Mouse (Mus musculus) C2C12 (cell line): Measurements from ENCODE around the gene Endog.

Source experiments
- CTCF ChIP-seq: IDR thresholded peaks from one replicate; pipeline ENCODE4 v1.5.1; 2011; ENCODE audit not compliant: control insufficient read depth, insufficient read depth, insufficient read length
- MAX ChIP-seq: IDR thresholded peaks from one replicate; pipeline ENCODE4 v1.6.1; 2011; ENCODE audit warnings: mild to moderate bottlenecking, control low read depth
- USF1 ChIP-seq: IDR thresholded peaks from one replicate; pipeline ENCODE4 v1.6.1; 2011; ENCODE audit warnings: low read depth, mild to moderate bottlenecking, control low read depth, moderate library complexity

GRCm38 (mm10) chr2:30215493-30215892, 44.2 kb downstream of the Endog start:
- TF ChIP-seq CTCF: no peak
- TF ChIP-seq USF1: no peak
- no peak for TF ChIP-seq MAX
